Mouse (Mus musculus): Measurements from ENCODE around the gene Krtcap2.

Gene Krtcap2

GRCm38 (mm10) chr3:89225321-89225815 is 20.4 kb upstream of the Krtcap2 start:
- DNase-seq (ENCODE audit: low read depth, low spot score), result no peak

- peak; percentile 84 for DNase-seq (ENCODE audit: low read depth, low spot score)
Observed at GRCm38 (mm10) chr3:89225918-89226317, 19.8 kb upstream of the Krtcap2 start.

- DNase-seq (ENCODE audit: low read depth, low spot score), result no peak
Observed at GRCm38 (mm10) chr3:89226361-89226760, 19.4 kb upstream of the Krtcap2 start.

GRCm38 (mm10) chr3:89226900-89227299 is 18.9 kb upstream of the Krtcap2 start, which contains the start of gene Mtx1:
Gene Mtx1, minus strand, starts transcription at chr3:89227088.
- no peak for DNase-seq (ENCODE audit: low read depth, low spot score)

GRCm38 (mm10) chr3:89227307-89228179 is 18.2 kb upstream of the Krtcap2 start:
- DNase-seq (ENCODE audit: low read depth, low spot score), result peak; percentile 96

GRCm38 (mm10) chr3:89228180-89228549 is 17.6 kb upstream of the Krtcap2 start:
- DNase-seq (ENCODE audit: low read depth, low spot score), result peak; percentile 84

GRCm38 (mm10) chr3:89228836-89229235 is 16.9 kb upstream of the Krtcap2 start, which contains the start of gene Muc1:
Gene Muc1, plus strand, starts transcription at chr3:89229057.
- DNase-seq (ENCODE audit: low read depth, low spot score), result no peak

- DNase-seq (ENCODE audit: low read depth, low spot score), result no peak
Observed at GRCm38 (mm10) chr3:89229276-89229675, 16.5 kb upstream of the Krtcap2 start.

- no peak for DNase-seq (ENCODE audit: low read depth, low spot score)
Observed at GRCm38 (mm10) chr3:89230561-89230960, 15.2 kb upstream of the Krtcap2 start.

- no peak for DNase-seq (ENCODE audit: low read depth, low spot score)
Observed at GRCm38 (mm10) chr3:89231345-89231744, 14.4 kb upstream of the Krtcap2 start.

GRCm38 (mm10) chr3:89231772-89232275 is 13.9 kb upstream of the Krtcap2 start:
- no peak for DNase-seq (ENCODE audit: low read depth, low spot score)

- DNase-seq (ENCODE audit: low read depth, low spot score), result no peak
Observed at GRCm38 (mm10) chr3:89232614-89233013, 13.2 kb upstream of the Krtcap2 start.

GRCm38 (mm10) chr3:89233562-89234110 is 12.1 kb upstream of the Krtcap2 start:
- no peak for DNase-seq (ENCODE audit: low read depth, low spot score)

GRCm38 (mm10) chr3:89236516-89236915 is 9.2 kb upstream of the Krtcap2 start:
- DNase-seq (ENCODE audit: low read depth, low spot score), result no peak

- DNase-seq (ENCODE audit: low read depth, low spot score), result no peak
Observed at GRCm38 (mm10) chr3:89237682-89238081, 8.1 kb upstream of the Krtcap2 start.

GRCm38 (mm10) chr3:89238494-89238893 is 7.3 kb upstream of the Krtcap2 start:
- no peak for DNase-seq (ENCODE audit: low read depth, low spot score)

- DNase-seq (ENCODE audit: low read depth, low spot score), result peak; percentile 70
Observed at GRCm38 (mm10) chr3:89242331-89242895, 3.4 kb upstream of the Krtcap2 start.

GRCm38 (mm10) chr3:89243609-89244008 is 2.2 kb upstream of the Krtcap2 start:
- peak; percentile 69 for DNase-seq (ENCODE audit: low read depth, low spot score)

- no peak for DNase-seq (ENCODE audit: low read depth, low spot score)
Observed at GRCm38 (mm10) chr3:89244158-89244981, 1.4 kb upstream of the Krtcap2 start.

- DNase-seq (ENCODE audit: low read depth, low spot score), result no peak
Observed at GRCm38 (mm10) chr3:89244982-89245687, 631 bp upstream of the Krtcap2 start.

Measured in mesoderm, embryonic 11.5 days (tissue).